Mouse (Mus musculus) retina, postnatal 7 days (tissue): ENCODE measurements around the gene Relt.

Experiments used
- DNase-seq: peaks from one replicate; pipeline ENCODE4 v3.0.0-alpha.2; 2012; ENCODE audit warnings: low read depth, low spot score

Relt gene

DNA sequence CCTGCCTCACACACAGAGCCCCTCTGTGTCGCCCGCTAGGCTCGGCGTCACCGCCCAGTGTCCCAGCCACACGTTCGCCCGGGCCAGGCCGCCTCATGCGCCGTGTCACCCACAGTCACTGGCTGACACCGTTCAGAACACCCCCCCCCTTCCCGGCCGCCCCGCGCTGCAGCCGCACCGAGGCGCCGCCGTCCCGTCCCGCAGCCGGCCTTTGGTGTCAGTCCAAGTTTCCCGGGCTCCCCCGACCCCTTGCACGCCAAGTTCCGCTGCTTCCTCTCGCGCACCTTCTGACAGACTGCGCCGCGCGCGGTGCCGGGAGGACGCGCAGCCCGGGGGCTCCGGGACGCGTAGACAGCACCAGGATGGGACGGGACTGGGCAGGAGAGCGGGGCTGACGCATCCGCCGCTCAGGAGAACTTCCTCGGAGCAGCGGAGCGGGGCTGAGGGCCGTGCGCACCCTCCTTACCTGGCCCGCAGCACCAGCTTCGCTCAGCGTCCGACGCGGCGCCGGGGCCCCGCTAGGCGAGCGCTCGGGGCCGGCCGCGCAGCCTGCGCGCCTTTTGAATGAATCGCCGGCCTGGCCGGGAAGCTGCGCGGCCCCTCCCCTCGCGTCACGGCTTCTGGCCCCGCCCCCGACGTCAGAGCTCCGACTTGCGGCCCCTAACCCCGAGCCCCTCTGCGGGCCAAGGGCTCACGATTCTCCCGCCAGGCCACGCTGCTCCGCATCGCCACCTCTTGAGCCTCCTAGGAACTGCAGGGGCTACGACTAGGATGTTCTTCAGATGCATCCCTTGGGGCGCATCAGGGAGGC, at the start of gene Relt:
Gene Relt, minus strand, starts transcription at position 619 of the 811 bp plus-strand sequence.
- DNase-seq = peak; percentile 93

DNA sequence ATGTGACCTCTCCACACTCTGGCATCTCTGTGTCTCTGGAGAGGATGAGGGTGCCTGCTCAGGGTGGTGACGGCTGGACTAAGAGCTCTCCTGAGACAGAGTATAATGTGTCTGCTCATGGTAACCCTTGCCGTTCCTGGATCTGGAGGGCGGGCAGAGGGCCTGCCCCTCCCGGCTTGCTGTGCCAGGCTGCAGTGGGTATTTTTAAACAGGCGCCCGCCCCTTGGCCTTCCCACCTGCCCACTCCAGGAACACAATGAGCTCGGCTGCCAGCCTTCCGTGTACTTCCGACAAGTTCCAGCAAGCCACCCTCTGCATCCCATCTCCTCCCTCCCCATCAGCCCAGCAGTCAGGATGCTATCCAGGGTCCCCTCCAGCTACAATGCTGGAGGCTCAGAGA, 48.5 kb upstream of the Relt start:
- DNase-seq = no peak

DNA sequence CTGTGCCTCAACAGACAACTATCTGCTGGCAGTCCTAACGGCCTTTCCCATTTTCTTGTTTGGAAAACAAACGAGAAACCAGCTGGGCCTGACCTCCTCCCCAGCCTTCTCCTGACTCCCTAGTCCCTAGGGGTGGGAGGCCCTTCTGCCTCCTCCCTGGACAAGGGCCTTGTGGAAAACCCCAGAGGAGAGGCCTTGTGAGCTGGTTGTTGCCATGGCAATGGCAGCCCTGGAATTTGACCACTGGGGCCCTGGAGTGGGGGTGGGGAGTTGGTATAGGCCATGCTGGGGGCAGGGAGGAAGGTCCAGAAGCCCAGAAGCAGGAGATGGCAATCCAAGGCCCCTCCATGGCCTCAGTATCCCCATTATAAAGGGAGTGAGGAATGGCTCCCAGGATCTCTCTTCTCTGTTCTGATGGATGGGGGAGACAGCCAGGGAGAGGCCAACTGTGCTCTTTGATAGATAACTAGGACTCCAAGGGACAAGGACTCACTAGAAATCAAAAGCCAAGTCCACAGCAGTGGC, 48.1 kb upstream of the Relt start:
- DNase-seq = no peak

DNA sequence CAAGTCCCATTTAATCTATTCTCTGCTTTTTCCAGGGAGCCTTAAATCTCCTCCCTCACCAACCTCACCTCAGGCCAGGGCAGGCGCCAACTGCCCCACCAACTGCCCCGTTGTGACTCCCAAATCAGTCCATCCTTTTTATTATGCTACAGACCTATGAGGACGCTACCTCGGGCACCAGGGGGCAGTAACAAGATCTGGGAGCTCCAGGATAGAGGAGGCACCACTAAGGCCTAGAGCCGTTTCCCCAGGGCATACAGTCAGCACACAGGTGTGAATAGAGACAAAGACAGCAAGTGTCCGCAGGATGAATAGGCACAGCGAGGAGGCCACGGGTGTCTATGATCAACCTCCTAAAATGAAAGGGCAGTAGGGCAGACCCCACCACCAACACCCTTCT, 45.3 kb upstream of the Relt start:
- DNase-seq = no peak

DNA sequence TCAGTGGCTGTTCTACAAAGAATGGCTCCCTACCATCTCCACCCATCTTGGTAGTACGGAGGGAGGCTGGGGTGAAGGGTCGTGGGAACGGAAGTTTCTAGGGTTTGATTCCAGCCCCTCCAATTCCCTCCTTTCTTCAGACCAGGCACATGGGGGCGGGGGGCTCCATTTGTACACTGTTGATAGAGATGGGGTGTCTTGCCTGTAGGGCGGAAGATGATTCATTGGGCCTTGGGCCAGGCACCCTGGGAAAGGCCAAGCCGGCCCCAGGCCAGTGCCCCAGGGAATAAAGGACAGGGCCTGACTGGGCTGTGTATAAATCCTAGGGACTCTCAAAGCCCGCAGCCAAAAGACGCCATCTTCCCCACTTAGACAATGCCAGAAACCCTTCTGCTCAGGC, 44.8 kb upstream of the Relt start:
- DNase-seq = no peak

DNA sequence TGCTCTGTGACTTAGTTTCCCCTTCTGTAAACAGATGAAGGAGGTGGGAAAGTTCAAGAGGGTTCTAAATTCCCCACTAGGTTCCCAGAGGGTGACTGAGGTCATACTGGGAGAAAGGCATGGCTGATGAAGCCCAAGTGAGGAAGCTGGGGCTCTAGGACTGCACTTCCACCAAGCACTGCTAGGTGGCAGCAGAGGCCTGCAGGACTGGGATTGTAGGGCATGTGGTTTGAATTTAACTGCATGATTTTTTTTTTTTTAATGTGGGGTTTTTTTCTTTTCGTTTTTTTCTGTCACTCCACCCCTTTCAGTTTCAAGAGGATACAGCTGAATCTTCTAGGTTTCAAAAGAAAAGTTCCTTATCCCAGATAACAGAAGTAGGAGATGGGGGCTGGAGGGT, 44.0 kb upstream of the Relt start:
- peak; percentile 70 for DNase-seq

DNA sequence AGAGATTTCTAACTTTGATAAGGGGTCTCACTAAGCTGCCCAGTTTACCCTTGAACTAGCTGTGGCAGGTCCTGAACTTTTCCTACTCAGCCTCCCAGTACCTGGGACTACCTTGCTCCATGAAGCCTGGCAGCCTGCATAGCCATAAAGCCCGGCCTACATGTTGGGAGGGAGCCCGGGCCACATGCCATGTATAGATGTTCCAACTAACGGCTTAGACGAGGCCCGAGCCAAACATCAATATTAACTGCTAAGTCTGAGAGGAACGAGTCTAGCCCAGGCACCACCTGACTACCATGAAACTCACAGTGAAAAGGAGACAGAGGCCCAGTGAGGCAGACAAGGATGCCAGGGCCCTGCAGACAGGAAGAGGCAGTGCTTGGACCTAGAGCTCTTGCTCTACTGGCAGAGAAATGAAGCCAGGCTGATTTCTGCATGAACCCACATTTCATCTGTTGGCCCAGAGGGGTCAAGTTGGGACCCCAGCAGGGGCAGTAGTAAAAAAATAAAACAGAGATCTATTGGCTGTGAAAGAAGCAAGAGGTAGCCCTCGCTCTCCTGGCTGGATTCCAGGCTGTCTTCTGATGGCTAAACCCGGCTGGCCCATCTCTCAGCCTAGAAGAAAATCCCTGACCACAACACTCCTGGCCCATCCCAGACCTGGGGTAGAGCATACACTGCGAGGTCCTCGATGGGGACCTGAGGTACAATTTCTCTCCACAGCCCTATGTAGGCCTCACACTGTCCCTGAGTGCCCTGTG, 43.0 kb upstream of the Relt start:
- no peak for DNase-seq

DNA sequence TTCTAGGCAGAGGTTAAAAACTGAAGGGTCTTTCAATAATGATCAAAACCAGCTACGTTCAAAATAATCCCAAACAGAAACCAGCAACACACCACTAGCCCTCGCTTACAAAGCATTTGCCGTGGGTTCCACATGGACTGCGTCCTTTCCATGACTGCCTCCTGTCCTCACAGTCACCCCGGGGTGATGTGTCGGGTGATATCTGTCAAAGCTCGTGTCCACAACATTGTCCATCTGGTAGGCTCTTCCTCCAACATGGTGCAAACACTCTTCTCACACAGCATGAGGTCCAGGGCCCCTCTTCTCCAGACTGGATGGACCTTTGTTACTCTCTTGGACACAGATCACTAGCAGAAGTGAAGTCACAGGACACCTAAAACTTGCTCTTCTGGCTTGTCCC, 41.8 kb upstream of the Relt start:
- no peak for DNase-seq

DNA sequence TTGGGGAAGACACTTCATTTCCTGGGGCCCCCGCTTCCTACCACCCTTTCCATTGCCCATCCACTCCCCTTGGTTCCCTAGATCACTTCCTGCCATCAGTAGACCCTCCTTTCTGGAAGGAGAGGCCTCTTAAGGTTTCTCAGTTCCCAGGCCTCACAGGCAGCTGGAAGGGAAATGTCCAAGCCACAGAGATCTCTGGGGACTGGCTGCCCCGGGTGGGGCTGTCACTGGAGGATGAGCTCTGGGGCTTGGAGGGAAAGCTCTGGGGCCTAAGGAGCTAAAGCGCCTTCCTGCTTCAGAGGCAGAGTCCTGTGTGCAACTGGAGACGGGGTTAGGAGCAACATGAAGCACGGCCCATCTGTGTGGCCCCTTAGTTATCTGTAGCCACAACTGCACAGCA, 41.4 kb upstream of the Relt start:
- DNase-seq = no peak

DNA sequence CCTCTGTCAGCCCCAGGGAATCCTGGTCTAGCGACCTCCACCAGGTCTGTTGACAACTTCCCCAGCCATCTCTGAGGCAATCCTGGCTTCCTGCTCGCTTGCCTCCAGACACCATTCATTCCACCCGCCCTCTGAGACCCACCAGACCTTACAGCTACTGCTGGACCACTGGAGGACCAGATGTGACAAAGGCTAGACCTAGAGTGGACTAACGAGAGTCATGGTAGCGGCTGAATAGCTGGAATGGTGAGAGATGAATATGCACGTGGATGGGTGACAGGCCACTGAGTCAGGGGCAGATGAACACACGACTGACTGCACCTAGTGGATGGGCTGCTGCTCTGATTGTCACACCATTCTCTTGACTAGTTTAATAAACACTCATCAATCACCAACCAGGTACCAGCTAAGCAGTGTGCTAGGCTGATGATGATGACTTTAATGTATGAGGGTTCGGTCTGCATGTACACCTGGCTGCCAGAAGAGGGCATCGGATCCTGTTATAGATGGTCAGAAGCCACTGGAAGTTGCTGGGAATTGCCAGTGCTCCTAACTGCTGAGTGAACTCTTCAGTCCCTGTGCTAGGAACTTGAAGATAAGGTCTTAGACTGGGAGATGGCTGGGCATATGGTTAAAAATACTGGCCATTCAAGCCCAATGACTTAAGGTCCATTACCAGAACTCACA, 39.3 kb upstream of the Relt start:
- DNase-seq = no peak

DNA sequence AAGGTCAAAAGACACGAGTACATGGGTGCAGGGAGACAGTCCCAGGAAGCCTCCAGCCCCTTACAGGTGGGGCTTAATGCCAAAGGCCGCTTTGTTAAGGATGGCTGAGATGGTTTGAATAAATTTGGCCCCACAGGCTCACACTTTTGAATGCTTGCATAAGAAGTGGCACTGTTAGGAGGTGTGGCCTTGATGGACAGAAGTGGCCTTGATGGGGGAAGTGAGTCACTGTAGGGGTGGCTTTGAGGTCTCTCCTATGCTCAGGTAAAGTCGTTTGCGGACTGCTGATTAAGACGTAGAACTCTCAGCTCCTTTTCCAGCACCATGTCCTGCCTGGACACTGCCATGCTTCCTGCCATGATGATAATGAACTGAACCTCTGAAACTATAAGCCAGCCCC, 34.6 kb upstream of the Relt start:
- DNase-seq = no peak

DNA sequence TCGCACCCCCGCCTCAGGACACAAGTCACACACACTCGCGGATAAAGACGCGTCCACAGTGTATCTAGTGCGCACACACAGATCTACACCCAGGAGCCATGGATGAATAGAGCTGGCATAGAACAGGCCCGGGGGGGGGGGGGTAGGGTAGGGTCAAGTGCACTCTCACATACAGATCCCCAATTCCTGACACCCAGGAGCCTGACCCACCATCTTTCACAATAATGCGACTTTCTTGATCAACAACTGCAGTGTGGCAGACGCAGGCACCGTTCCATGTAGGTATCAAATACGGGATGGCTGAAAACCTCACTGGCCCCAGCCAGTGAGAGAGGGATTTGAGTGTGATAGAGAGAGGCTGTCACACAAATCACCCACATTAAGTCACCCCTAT, 31.6 kb upstream of the Relt start:
- no peak for DNase-seq

DNA sequence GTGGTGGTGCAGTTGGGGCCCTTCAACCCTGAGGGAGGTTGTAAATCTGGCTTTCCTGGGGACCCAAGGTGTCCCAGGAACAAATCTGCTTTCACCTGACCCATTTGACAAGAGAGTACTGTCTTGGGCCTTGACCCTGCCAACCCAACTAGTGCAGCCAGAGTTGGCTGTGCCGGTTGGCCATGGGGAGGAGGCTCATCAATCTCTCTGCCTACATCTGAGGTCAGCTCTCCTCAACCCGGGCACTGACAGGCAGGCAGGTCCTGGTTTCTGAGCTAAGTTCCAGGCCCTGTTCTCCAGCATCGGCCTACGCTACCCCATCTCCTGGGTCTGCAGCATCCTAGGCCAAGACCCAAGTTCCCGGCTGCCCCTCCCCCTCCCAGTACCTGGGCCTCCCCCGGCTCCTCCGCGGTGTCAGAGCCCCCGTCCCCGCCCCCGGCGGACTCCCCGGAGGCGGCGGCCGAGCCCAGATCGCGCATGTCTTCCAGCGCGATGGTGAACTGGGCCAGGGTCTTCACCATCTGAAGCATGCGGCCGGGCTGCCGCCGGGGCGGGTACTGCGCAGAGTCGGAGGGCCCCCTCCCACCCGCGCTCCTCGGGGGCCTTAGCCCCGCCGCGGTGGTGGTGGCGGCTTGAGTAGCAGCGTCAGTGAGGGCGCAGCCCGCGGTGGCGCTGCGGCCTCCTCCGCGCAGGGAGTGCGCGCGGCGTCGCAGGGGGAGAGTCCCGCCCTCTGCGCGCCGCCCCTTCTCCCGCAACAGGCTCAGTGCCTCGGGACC, 31.0 kb upstream of the Relt start:
- DNase-seq = peak; percentile 39

DNA sequence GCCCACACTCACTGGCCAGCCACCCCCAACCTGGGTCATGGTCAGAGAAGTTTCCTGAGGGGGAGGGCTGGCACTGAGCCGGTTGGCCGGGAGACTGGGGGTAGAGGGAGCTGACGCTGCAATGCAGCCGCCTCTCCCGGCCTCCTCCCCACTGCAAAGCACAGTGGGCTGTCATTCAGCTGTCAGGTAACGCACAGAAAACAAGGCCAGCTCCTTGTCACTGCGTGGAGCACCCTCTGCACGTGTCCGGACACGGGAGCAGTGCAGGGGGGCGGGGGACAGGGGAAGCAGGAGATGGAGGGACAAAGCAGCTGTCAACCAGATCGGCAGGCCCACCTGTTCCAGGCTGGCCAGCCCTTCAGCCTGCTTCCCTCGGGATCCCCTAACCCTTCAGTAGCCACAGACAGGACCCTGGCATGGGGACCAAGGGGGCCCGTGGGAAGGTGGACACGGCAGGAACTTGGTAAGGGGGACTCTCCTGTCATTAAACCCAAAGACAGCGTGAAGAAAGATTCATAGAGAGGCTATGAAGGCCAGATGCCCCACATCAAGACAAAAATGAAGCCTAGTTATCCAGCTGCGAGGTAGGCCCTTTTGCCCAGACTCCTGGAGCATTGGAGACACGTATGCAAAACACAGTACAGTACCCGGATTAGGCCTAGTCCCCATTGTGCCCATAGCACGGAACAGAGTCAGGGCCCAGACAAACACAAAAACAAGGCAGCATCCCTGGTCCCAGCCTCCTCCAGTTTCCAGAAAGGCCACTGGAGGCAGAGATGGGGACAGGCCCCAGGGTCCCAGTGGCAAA, 30.2 kb upstream of the Relt start:
- no peak for DNase-seq

DNA sequence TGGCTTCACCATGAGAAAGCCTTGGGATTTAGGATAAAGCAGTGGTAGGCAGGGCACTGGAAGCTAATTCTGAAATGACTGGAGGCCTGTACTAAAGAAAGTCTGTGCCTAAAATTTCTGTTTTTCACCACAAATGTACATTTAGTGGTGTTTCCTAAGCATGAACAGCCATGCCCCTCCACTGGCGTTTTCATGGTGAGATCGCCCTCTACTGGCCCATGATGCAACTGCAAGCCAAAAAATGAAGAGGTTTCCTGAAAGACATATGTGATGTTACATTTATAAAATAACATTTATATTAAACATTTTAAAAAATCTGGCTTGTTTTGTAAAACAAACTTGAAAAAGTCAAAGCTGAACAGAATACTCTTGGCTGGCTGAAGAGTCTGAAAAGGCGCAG, 23.3 kb upstream of the Relt start:
- no peak for DNase-seq

DNA sequence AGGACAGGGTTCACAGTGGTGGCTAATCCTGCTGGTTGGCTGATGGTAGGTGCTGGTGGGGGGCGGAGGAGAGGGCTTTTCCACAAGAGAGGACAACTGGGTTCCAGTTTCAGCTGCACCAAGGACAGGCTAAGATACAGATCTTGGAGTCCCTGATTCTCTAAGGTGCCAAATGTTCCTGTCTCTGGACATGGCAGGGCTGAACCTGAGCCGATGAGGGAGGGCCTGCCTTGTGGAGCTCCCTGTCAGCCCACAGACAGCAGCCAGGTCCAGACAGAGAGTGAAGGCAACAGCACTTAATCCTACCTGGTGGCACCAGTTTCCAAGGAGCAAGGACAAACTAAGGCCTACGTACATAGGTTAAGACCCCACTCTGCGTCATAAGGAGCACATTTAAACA, 21.2 kb upstream of the Relt start:
- DNase-seq = no peak

DNA sequence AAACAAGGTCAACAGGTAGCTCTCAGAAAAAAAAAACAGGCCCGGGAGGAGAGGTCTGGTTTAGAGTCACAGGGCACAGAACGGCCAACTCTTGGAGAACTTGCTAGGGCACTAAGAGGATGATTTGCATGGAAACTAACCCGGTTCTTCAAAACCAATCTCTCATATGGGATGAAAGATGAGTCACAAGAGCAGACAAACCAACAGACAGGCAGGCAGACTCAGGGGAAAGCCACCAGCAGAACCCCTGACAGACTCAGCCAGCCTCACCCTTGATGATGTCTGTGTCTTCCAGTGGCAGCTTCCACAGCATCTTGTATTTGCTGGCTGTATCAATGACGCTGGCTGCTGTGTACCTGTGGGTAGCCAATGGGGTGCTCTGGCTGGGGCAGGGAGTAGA, 18.7 kb upstream of the Relt start:
- DNase-seq = no peak

DNA sequence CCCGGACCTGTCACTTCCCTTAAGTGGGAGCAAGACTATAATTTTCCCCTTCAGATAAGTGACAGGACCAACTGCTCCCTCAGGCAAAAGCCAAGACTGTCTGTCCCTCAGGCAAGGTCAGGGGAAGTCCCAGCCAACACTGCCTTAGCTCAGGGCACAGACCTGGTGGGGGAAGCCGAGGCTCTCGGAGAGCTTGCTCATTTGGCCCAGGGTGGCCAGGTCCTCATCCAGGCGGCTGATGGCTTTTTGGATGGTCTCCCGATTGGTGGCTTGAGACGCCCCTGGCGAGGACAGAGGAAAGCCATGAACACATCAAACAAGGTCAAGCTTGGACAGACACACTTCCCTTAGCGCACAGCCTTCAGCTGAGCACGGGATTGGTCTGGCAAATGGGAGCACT, 18.3 kb upstream of the Relt start:
- DNase-seq = no peak

DNA sequence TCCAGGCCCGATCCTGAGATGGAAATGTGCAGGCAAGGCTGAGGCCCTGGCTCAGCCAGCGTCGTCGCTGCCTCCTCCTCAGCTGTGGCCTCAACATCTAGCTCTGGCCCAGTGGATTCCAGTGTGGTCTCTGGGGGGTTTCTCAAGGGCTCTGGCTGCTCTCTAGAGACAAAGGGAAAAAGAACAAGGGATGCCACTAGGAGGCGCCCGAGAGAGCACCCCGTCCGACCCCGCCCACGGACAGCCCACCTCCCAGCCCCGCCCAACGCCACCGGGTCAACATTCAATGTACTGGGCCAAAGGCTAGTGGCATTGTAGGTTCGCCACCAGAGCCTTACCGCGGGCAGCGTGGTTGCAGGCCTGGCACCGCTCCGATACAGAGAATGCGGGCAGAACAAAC, 16.3 kb upstream of the Relt start:
- peak; percentile 52 for DNase-seq

DNA sequence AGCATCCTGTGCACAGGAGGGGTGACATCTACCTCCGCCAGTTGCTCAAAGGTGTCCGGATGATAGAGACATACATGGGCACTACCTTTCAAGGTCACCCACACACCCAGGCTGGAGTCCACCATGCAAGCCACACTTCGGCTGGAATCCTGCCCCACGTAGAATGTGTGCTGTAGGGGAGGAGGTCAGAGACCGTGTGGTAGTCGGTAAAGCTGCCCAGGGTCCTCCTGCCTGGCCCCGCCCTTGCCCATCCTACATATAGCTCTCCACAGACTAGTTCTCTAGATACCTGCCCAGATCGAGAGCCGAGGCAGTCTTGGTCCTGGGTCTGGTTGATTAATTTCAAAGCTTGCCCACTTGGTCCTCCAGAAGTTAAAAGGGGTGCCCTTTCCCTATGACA, 13.5 kb upstream of the Relt start:
- no peak for DNase-seq

DNA sequence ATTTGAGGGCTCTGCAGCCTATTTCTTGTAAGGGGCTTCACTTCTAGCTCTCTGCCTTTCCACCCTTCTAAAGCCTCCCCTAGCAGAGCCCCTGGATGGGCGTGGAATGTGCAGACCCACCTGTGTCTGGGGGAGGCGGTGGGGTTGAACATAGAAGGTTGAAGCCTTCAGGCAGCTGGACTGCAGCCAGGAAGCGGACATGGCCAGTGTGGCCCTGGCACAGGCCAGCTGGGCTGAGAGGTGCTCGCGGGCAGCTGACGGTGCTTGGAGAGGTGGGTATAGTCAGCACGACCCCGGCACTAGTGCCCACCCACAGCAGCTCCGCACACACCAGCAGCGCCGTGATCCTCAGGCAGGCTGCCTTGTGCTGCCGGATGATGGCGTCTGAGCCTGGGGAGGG, 13.0 kb upstream of the Relt start:
- no peak for DNase-seq
